Mouse (Mus musculus) intestine, embryonic 14.5 days (tissue): ENCODE results near the gene Gnat3. TPM values are rescaled to one million over a fixed set of nuclear protein-coding genes. Genes with fewer than 3 reads are reported as not detected.
A peak's percentile ranks its signal among the peaks of the same experiment; 100 is the strongest.

Source experiments
- ATAC-seq: fragments of 200-750 bp; cut with Nextera tagmentation; replicated peaks from 2 replicates; pipeline ENCODE4 v1.8.0; 2017; ENCODE audit warnings: low read depth, moderate number of reproducible peaks, moderate TSS enrichment, moderate library complexity; ENCODE audit not compliant: low FRiP score, low TSS enrichment
- DNase-seq: peaks from one replicate; pipeline ENCODE4 v3.0.0-alpha.2; 2018; ENCODE audit warnings: low spot score
- H3K27ac ChIP-seq: fragments of 300-500 bp; sonication (generic); 2 replicates; pipeline ENCODE4 v1.5.1; 2014; ENCODE audit warnings: low read depth, mild to moderate bottlenecking, control low read depth
- H3K27me3 ChIP-seq: fragments of 300-500 bp; sonication (generic); replicated peaks from 2 replicates; pipeline ENCODE4 v1.6.1; 2014; ENCODE audit warnings: low read length, control low read depth; ENCODE audit not compliant: control insufficient read depth, insufficient read depth
- H3K36me3 ChIP-seq: fragments of 300-500 bp; sonication (generic); 2 replicates; pipeline ENCODE4 v1.6.1; 2014; ENCODE audit warnings: low read length, control low read depth; ENCODE audit not compliant: control insufficient read depth, insufficient read depth
- H3K4me1 ChIP-seq: fragments of 300-500 bp; sonication (generic); replicated peaks from 2 replicates; pipeline ENCODE4 v1.6.1; 2014; ENCODE audit warnings: low read length, control low read depth, mixed read lengths; ENCODE audit not compliant: control insufficient read depth, insufficient read depth
- H3K4me2 ChIP-seq: fragments of 300-500 bp; sonication (generic); 2 replicates; pipeline ENCODE4 v1.6.1; 2014; ENCODE audit warnings: low read length
- H3K4me3 ChIP-seq: fragments of 300-500 bp; sonication (generic); 2 replicates; pipeline ENCODE4 v1.5.1; 2014; ENCODE audit warnings: low read depth, low read length, control low read depth, mixed read lengths
- H3K9ac ChIP-seq: fragments of 300-500 bp; sonication (generic); 2 replicates; pipeline ENCODE4 v1.6.1; 2014; ENCODE audit warnings: mild to moderate bottlenecking, low read length
- H3K9me3 ChIP-seq: fragments of 300-500 bp; sonication (generic); 2 replicates; pipeline ENCODE4 v1.6.1; 2016; ENCODE audit warnings: low read length, control low read depth; ENCODE audit not compliant: control insufficient read depth
- WGBS: fragments of 180-500 bp; shearing (Covaris S2); extraction: QIAGEN DNeasy Blood & Tissue Kit; methylation state at CpG from one replicate; pipeline ENCODE4 v1.1.7; 2014; 5-methylcytosine and 5-hydroxymethylcytosine counted together
- polyA plus RNA-seq: library from polyadenylated mRNA; unstranded; fragments of >200 nt; fragmentation: Nextera tagmentation; extraction: Ambion mirVana; gene quantifications from 2 replicates; pipeline ENCODE4 v1.2.1, GENCODE M21; 2014

The Gnat3 gene
- polyA plus RNA-seq, 1 experiment from 2014 or later = not detected

GRCm38 (mm10) chr5:18023347-18023746, 61.0 kb downstream of the Gnat3 start:
- no peak for DNase-seq
- H3K4me1 ChIP-seq = no peaks in the 10 kb centered on the region
- H3K36me3 ChIP-seq = no peaks in the 10 kb centered on the region
- ATAC-seq = no peak
- no peak overlapping the region for H3K27ac ChIP-seq
- no peaks in the 10 kb centered on the region for H3K9me3 ChIP-seq
- no peak overlapping the region for H3K4me2 ChIP-seq
- no peak overlapping the region for H3K4me3 ChIP-seq
- no peaks in the 10 kb centered on the region for H3K27me3 ChIP-seq
- H3K9ac ChIP-seq = no peak overlapping the region

GRCm38 (mm10) chr5:18027531-18027930, 65.2 kb downstream of the Gnat3 start:
- ATAC-seq (no peak), DNase-seq (no peak)
- Histone ChIP-seq H3K36me3 (no peaks in the 10 kb centered on the region), H3K4me3 (no peak overlapping the region), H3K4me1 (no peaks in the 10 kb centered on the region), H3K9ac (no peak overlapping the region), H3K27me3 (no peaks in the 10 kb centered on the region), H3K27ac (no peak overlapping the region), H3K4me2 (no peak overlapping the region), H3K9me3 (no peaks in the 10 kb centered on the region)
- 87% methylated on average over 3 of the region's 3 CpGs for WGBS

DNA sequence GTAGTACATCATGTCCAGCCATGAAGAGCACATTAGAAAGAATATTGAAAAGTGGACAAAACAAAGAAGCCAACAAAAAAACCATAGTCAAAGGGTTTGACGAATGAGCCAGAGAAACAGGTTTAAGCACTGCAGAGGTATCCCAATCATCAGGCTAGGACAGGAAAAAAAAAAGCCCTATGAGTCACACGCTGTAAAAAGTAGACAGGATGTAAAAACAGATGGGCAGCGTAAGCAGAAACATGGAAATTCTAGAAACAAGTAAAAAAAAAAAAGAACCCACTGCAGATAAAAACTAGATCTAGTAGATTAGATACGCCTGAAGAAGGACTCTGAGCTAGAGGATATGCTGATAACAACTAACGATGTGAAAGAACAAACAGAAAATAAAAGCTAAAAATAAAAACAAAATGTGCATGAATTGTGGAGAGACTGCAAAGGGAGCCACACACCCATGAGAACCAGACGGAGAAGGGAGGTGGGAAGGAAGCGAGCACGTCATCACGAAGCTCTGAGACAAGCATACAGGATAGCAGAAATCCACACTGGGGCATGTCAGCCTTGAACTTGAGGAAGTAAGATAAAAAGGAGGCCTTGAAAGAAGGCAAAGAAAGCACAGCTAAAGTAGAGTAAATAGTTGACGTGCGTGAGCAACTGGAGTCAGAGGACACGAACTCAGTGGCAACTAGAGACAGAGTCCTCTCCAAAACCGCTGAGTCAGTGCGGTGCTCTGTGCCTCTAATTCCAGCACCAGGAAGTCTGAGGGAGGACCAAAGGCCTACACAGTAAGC, 73.7 kb downstream of the Gnat3 start:
- Histone ChIP-seq H3K27ac (no peak overlapping the region), H3K4me3 (no peak overlapping the region), H3K4me1 (no peaks in the 10 kb centered on the region), H3K9me3 (peaks cover 8% of the 10 kb centered on the region; the same call in 1 of the 2 replicates), H3K9ac (no peak overlapping the region), H3K36me3 (no peaks in the 10 kb centered on the region), H3K4me2 (no peak overlapping the region), H3K27me3 (no peaks in the 10 kb centered on the region)
- DNase-seq (no peak), ATAC-seq (no peak)
- 80% methylated on average over 14 of the region's 14 CpGs for WGBS

GRCm38 (mm10) chr5:18043022-18043421, 80.7 kb downstream of the Gnat3 start:
- H3K9ac ChIP-seq = no peak overlapping the region
- H3K27ac ChIP-seq = no peak overlapping the region
- H3K27me3 ChIP-seq = no peaks in the 10 kb centered on the region
- no peaks in the 10 kb centered on the region for H3K36me3 ChIP-seq
- peak; percentile 83 for DNase-seq
- ATAC-seq = no peak; the same call in 1 of the 2 replicates
- no peaks in the 10 kb centered on the region for H3K9me3 ChIP-seq
- 14% methylated on average over 2 of the region's 2 CpGs for WGBS
- H3K4me2 ChIP-seq = no peak overlapping the region
- no peak overlapping the region for H3K4me3 ChIP-seq
- H3K4me1 ChIP-seq = no peaks in the 10 kb centered on the region

DNA sequence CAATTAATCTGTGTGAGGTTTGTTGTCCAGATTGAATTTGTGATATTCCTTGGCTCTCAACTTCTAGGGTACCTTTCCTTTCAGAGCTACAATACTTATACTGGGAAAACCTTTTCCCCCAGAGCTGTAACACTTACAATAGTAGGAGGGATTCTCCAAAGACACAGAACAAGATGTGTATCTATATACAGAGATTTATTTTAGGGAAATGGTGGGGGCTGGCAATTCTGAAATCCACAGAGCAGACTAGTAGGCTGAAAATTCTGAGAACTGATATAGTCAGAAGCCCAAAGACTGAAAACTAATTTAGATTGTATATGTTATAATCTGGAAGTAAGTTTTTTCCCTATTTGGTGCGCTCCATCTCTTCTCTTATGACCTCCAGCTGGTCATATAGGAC, 86.5 kb downstream of the Gnat3 start:
- Histone ChIP-seq H3K4me3 (no peak overlapping the region), H3K27ac (no peak overlapping the region), H3K36me3 (no peaks in the 10 kb centered on the region), H3K4me2 (no peak overlapping the region), H3K9me3 (no peaks in the 10 kb centered on the region), H3K27me3 (no peaks in the 10 kb centered on the region), H3K9ac (no peak overlapping the region), H3K4me1 (no peaks in the 10 kb centered on the region)
- DNase-seq = no peak
- no peak for ATAC-seq
- 86% methylated on average over 1 of the region's 1 CpGs for WGBS

DNA sequence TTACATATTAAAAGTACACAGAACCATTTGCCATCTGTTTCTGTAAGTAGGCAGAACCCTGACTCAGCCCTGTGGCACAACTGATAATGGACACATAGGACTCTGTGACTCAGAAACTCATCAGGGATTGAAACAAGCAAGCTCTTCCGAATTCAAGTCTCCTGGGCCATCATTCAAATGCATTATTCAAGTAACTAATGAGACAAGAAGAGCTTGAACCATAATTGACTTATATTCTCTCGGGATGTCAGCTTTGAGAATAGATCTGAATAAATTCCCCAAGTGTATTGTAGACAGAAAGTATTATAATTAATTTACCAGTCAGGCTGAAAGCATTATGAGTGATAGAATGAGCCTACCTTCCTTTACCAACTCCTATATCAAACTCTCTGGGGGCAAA, 93.0 kb downstream of the Gnat3 start:
- H3K4me2 ChIP-seq = no peak overlapping the region
- no peaks in the 10 kb centered on the region for H3K27me3 ChIP-seq
- no peak for DNase-seq
- no peak overlapping the region for H3K9ac ChIP-seq
- WGBS = 69% methylated on average over 2 of the region's 2 CpGs
- no peaks in the 10 kb centered on the region for H3K9me3 ChIP-seq
- no peak overlapping the region for H3K4me3 ChIP-seq
- no peaks in the 10 kb centered on the region for H3K4me1 ChIP-seq
- H3K36me3 ChIP-seq = no peaks in the 10 kb centered on the region
- no peak for ATAC-seq
- H3K27ac ChIP-seq = no peak overlapping the region

Other genes with a start within 250 kb of the Gnat3 start
- gene Cd36, start 73.7 kb upstream of the Gnat3 start, polyA plus RNA-seq = 19.3 and 20.5 TPM in 2 replicates